Mouse (Mus musculus) intestine, postnatal 0 days (tissue): ENCODE measurements at regions not wholly inside any gene's neighbourhood (a gene's known extent, or its start where the extent isn't known, plus 50 kb on each side); places are given as distances from the start of the nearest gene placed in this dataset.

ENCODE experiments used
- ATAC-seq: fragments of 200-750 bp; cut with Nextera tagmentation; 2 replicates; pipeline ENCODE4 v1.8.0; 2017; ENCODE audit warnings: mild to moderate bottlenecking, moderate TSS enrichment, moderate library complexity
- H3K27ac ChIP-seq: fragments of 300-500 bp; sonication (generic); 2 replicates; pipeline ENCODE4 v1.5.1; 2014; ENCODE audit warnings: mild to moderate bottlenecking, low read depth, low read length, moderate library complexity
- H3K27me3 ChIP-seq: fragments of 300-500 bp; sonication (generic); replicated peaks from 2 replicates; pipeline ENCODE4 v1.6.1; 2014; ENCODE audit warnings: low read length, mixed read lengths; ENCODE audit not compliant: control insufficient read depth, insufficient read depth
- H3K36me3 ChIP-seq: fragments of 300-500 bp; sonication (generic); 2 replicates; pipeline ENCODE4 v1.6.1; 2014; ENCODE audit warnings: mild to moderate bottlenecking, moderate library complexity; ENCODE audit not compliant: control insufficient read depth, insufficient read depth
- H3K4me1 ChIP-seq: fragments of 300-500 bp; sonication (generic); replicated peaks from 2 replicates; pipeline ENCODE4 v1.6.1; 2014; ENCODE audit warnings: antibody characterized with exemption, low read length, mixed read lengths; ENCODE audit not compliant: control insufficient read depth, insufficient read depth
- H3K4me2 ChIP-seq: fragments of 300-500 bp; sonication (generic); replicated peaks from 2 replicates; pipeline ENCODE4 v1.6.1; 2014; ENCODE audit warnings: low read depth, mild to moderate bottlenecking, moderate library complexity
- H3K4me3 ChIP-seq: fragments of 300-500 bp; sonication (generic); 2 replicates; pipeline ENCODE4 v1.5.1; 2014; ENCODE audit warnings: low read depth, low read length
- H3K9ac ChIP-seq: fragments of 300-500 bp; sonication (generic); 2 replicates; pipeline ENCODE4 v1.6.1; 2014; ENCODE audit warnings: mild to moderate bottlenecking, low read depth, low read length
- H3K9me3 ChIP-seq: fragments of 300-500 bp; sonication (generic); 2 replicates; pipeline ENCODE4 v1.6.1; 2016; ENCODE audit warnings: mixed run types; ENCODE audit not compliant: control insufficient read depth
- CTCF ChIP-seq: sonication (generic); IDR thresholded peaks from 2 replicates; pipeline ENCODE4 v1.5.1; 2016; ENCODE audit warnings: low read depth, mild to moderate bottlenecking, control low read depth, antibody characterized with exemption, moderate library complexity
- WGBS: fragments of 180-500 bp; shearing (Covaris S2); extraction: QIAGEN DNeasy Blood & Tissue Kit; methylation state at CpG from one replicate; pipeline ENCODE4 v1.1.7; 2014; 5-methylcytosine and 5-hydroxymethylcytosine counted together

- no peak overlapping the region for H3K9ac ChIP-seq
- H3K4me1 ChIP-seq = no peaks in the 10 kb centered on the region
- no peak overlapping the region for H3K4me2 ChIP-seq
- H3K36me3 ChIP-seq = no peaks in the 10 kb centered on the region
- no peak overlapping the region for H3K27ac ChIP-seq
- 61% methylated on average over 7 of the region's 7 CpGs for WGBS
- H3K4me3 ChIP-seq = no peak overlapping the region
- H3K27me3 ChIP-seq = no peaks in the 10 kb centered on the region
- no peak for ATAC-seq
- no peaks in the 10 kb centered on the region for H3K9me3 ChIP-seq
- TF ChIP-seq CTCF = no peak
These were observed 76.9 kb upstream of the Cd93 start for GRCm38 (mm10) chr2:148520291-148520690.

- Histone ChIP-seq H3K9me3 (no peaks in the 10 kb centered on the region), H3K27me3 (no peaks in the 10 kb centered on the region), H3K4me2 (no peak overlapping the region), H3K4me1 (no peaks in the 10 kb centered on the region), H3K9ac (no peak overlapping the region), H3K4me3 (no peak overlapping the region), H3K27ac (no peak overlapping the region), H3K36me3 (no peaks in the 10 kb centered on the region)
- ATAC-seq = no peak
- TF ChIP-seq CTCF = no peak
- 36% methylated on average over 10 of the region's 10 CpGs for WGBS
These were observed 76.4 kb upstream of the Cd93 start for GRCm38 (mm10) chr2:148519689-148520290.

GRCm38 (mm10) chr2:148517906-148518305 lies 74.5 kb upstream of the Cd93 start:
- no peak for ATAC-seq
- no peak overlapping the region for H3K27ac ChIP-seq
- no peak overlapping the region for H3K4me2 ChIP-seq
- no peaks in the 10 kb centered on the region for H3K36me3 ChIP-seq
- no peak overlapping the region for H3K9ac ChIP-seq
- WGBS = 66% methylated on average over 1 of the region's 1 CpGs
- H3K4me1 ChIP-seq = no peaks in the 10 kb centered on the region
- H3K4me3 ChIP-seq = no peak overlapping the region
- no peak for TF ChIP-seq CTCF
- H3K27me3 ChIP-seq = no peaks in the 10 kb centered on the region
- no peaks in the 10 kb centered on the region for H3K9me3 ChIP-seq

- no peak for TF ChIP-seq CTCF
- no peaks in the 10 kb centered on the region for H3K4me1 ChIP-seq
- no peak overlapping the region for H3K27ac ChIP-seq
- WGBS = 74% methylated on average over 13 of the region's 13 CpGs
- H3K4me3 ChIP-seq = no peak overlapping the region
- H3K9ac ChIP-seq = no peak overlapping the region
- no peaks in the 10 kb centered on the region for H3K9me3 ChIP-seq
- no peaks in the 10 kb centered on the region for H3K36me3 ChIP-seq
- no peaks in the 10 kb centered on the region for H3K27me3 ChIP-seq
- no peak for ATAC-seq
- no peak overlapping the region for H3K4me2 ChIP-seq
These were observed 66.8 kb upstream of the Cd93 start for GRCm38 (mm10) chr2:148510008-148510681.

- Histone ChIP-seq H3K4me2 (no peak overlapping the region), H3K27me3 (no peaks in the 10 kb centered on the region), H3K9me3 (no peaks in the 10 kb centered on the region), H3K36me3 (no peaks in the 10 kb centered on the region), H3K4me1 (no peaks in the 10 kb centered on the region), H3K4me3 (no peak overlapping the region), H3K27ac (no peak overlapping the region), H3K9ac (no peak overlapping the region)
- 84% methylated on average over 4 of the region's 4 CpGs for WGBS
- no peak for TF ChIP-seq CTCF
- ATAC-seq = no peak
These were observed 66.0 kb upstream of the Cd93 start for GRCm38 (mm10) chr2:148509357-148509756.

- Histone ChIP-seq H3K36me3 (no peaks in the 10 kb centered on the region), H3K9me3 (no peaks in the 10 kb centered on the region), H3K9ac (no peak overlapping the region), H3K4me2 (no peak overlapping the region), H3K4me1 (no peaks in the 10 kb centered on the region), H3K27ac (no peak overlapping the region), H3K27me3 (no peaks in the 10 kb centered on the region), H3K4me3 (no peak overlapping the region)
- no peak for TF ChIP-seq CTCF
- ATAC-seq = no peak
These were observed 64.2 kb upstream of the Cd93 start for GRCm38 (mm10) chr2:148507523-148507922.

GRCm38 (mm10) chr2:148506966-148507365 lies 63.6 kb upstream of the Cd93 start:
- TF ChIP-seq CTCF = no peak
- Histone ChIP-seq H3K4me3 (no peak overlapping the region), H3K27ac (no peak overlapping the region), H3K9me3 (no peaks in the 10 kb centered on the region), H3K9ac (no peak overlapping the region), H3K4me2 (no peak overlapping the region), H3K27me3 (no peaks in the 10 kb centered on the region), H3K36me3 (no peaks in the 10 kb centered on the region), H3K4me1 (no peaks in the 10 kb centered on the region)
- no peak for ATAC-seq
- WGBS = 66% methylated on average over 3 of the region's 3 CpGs
